Comparison of ENCODE assay signal across 13 mouse cellular contexts in genomic region chr7:141390326-141391259, GRCm38 (mm10). TPM values are rescaled to one million over a fixed set of nuclear protein-coding genes. Genes with fewer than 3 reads are reported as not detected.
DNase-seq lines count a peak whose midpoint lies in the region; ATAC-seq and TF ChIP-seq lines count a peak whose summit lies in the region.
"Had no signal": no experiment of that assay in that cellular context is flagged by ENCODE, and none has a peak within 500 bp of the region (broad histone marks: within the 10 kb centered on the region; RNA-seq: fewer than 3 reads in every experiment).

No protein-coding gene starts in this region.

- H3K9me3 ChIP-seq in forebrain, embryonic 13.5 days (replicated peaks): no peaks in the 10 kb centered on the region
- no peaks in the 10 kb centered on the region for H3K9me3 ChIP-seq in forebrain, embryonic 11.5 days (ENCODE audit: control insufficient read depth, low read length)
- H3K9me3 ChIP-seq in lung, embryonic 14.5 days (ENCODE audit: low read depth, low read length): no peaks in the 10 kb centered on the region
- H3K9me3 ChIP-seq in embryonic facial prominence, embryonic 14.5 days (ENCODE audit: control insufficient read depth, low read length): no peaks in the 10 kb centered on the region
- no peaks in the 10 kb centered on the region for H3K9me3 ChIP-seq in liver, embryonic 13.5 days (replicated peaks)
- H3K9me3 ChIP-seq: embryonic facial prominence, embryonic 13.5 days had no signal

- H3K27ac ChIP-seq in forebrain, embryonic 13.5 days: no peak overlapping the region
- H3K27ac ChIP-seq in forebrain, embryonic 11.5 days (ENCODE audit: low read depth, low read length): no peak overlapping the region
- H3K27ac ChIP-seq in lung, embryonic 14.5 days (ENCODE audit: low read depth): no peak overlapping the region
- H3K27ac ChIP-seq in embryonic facial prominence, embryonic 14.5 days (replicated peaks; ENCODE audit: low read depth, low read length): no peak overlapping the region
- H3K27ac ChIP-seq in liver, embryonic 13.5 days: peak overlapping the region; percentile 98

- H3K9ac ChIP-seq in forebrain, embryonic 13.5 days: no peak overlapping the region
- H3K9ac ChIP-seq in forebrain, embryonic 11.5 days (ENCODE audit: low read length): no peak overlapping the region
- no peak overlapping the region; the same call in 1 of the 2 replicates for H3K9ac ChIP-seq in lung, embryonic 14.5 days
- H3K9ac ChIP-seq in embryonic facial prominence, embryonic 14.5 days (ENCODE audit: low read depth, low read length): no peak overlapping the region
- H3K9ac ChIP-seq in liver, embryonic 13.5 days: peak overlapping the region; percentile 86

- ATAC-seq in forebrain, embryonic 13.5 days: no peak
- no peak for ATAC-seq in forebrain, embryonic 11.5 days (replicated peaks; ENCODE audit: low FRiP score)
- ATAC-seq in lung, embryonic 14.5 days (ENCODE audit: insufficient read depth): no peak
- ATAC-seq in embryonic facial prominence, embryonic 14.5 days (ENCODE audit: low read depth): no peak
- no peak for ATAC-seq in liver, embryonic 13.5 days (ENCODE audit: low read depth)
- no peak for ATAC-seq in inflammation-experienced regulatory T-cells, adult 6 months
- no peak for ATAC-seq in granulocyte monocyte progenitor cell, adult 5-6 weeks (replicated peaks; ENCODE audit: poor library complexity, severe bottlenecking)

- WGBS in forebrain, embryonic 13.5 days: 57% methylated on average over 9 of the region's 9 CpGs
- WGBS in forebrain, embryonic 11.5 days: 61% methylated on average over 9 of the region's 9 CpGs
- WGBS in lung, embryonic 14.5 days: 46% methylated on average over 9 of the region's 9 CpGs
- 59% methylated on average over 9 of the region's 9 CpGs for WGBS in embryonic facial prominence, embryonic 14.5 days
- 43% methylated on average over 9 of the region's 9 CpGs for WGBS in liver, embryonic 13.5 days (ENCODE audit: insufficient replicate concordance)

- no peak for TF ChIP-seq CTCF in lung, embryonic 14.5 days (IDR thresholded peaks at IDR 0.05; ENCODE audit: low read depth)

- H3K4me3 ChIP-seq in forebrain, embryonic 13.5 days: no peak overlapping the region
- no peak overlapping the region for H3K4me3 ChIP-seq in forebrain, embryonic 11.5 days (ENCODE audit: low read depth, low read length)
- H3K4me3 ChIP-seq in lung, embryonic 14.5 days (ENCODE audit: low read depth, low read length): no peak overlapping the region
- no peak overlapping the region for H3K4me3 ChIP-seq in embryonic facial prominence, embryonic 14.5 days (ENCODE audit: low read depth, low read length)
- peak overlapping the region; percentile 79 for H3K4me3 ChIP-seq in liver, embryonic 13.5 days (replicated peaks)

- H3K36me3 ChIP-seq in forebrain, embryonic 13.5 days (ENCODE audit: poor library complexity, severe bottlenecking): peaks cover 2% of the 10 kb centered on the region; the same call in 1 of the 2 replicates
- no peaks in the 10 kb centered on the region for H3K36me3 ChIP-seq in forebrain, embryonic 11.5 days (ENCODE audit: control insufficient read depth, insufficient read depth, low read length)
- no peaks in the 10 kb centered on the region for H3K36me3 ChIP-seq in lung, embryonic 14.5 days (ENCODE audit: insufficient read depth)
- H3K36me3 ChIP-seq in embryonic facial prominence, embryonic 14.5 days (ENCODE audit: control insufficient read depth, insufficient read depth, low read length): no peaks in the 10 kb centered on the region
- H3K36me3 ChIP-seq in liver, embryonic 13.5 days: peaks cover 4% of the 10 kb centered on the region
- H3K36me3 ChIP-seq: embryonic facial prominence, embryonic 13.5 days had no signal

- no peak for DNase-seq in forebrain, embryonic 11.5 days (ENCODE audit: low spot score)
- no peak for DNase-seq in lung, embryonic 14.5 days
- no peak for DNase-seq in lung, postnatal 36 days
- no peak for DNase-seq in embryonic facial prominence, embryonic 14.5 days (ENCODE audit: low spot score)
- DNase-seq in liver, embryonic 13.5 days: no peak
- DNase-seq: adrenal gland, postnatal 36 days; B cell, adult 2 months; cerebellum, adult 8-10 months; heart, postnatal 36 days had no signal

- peaks cover 14% of the 10 kb centered on the region for H3K4me1 ChIP-seq in forebrain, embryonic 13.5 days
- peaks cover 5% of the 10 kb centered on the region; the same call in 1 of the 2 replicates for H3K4me1 ChIP-seq in forebrain, embryonic 11.5 days (replicated peaks; ENCODE audit: control insufficient read depth, insufficient read depth, low read length)
- peaks cover 3% of the 10 kb centered on the region; the same call in 1 of the 2 replicates for H3K4me1 ChIP-seq in lung, embryonic 14.5 days (ENCODE audit: insufficient read depth)
- H3K4me1 ChIP-seq in embryonic facial prominence, embryonic 14.5 days (ENCODE audit: control insufficient read depth, insufficient read depth, low read length): peaks cover 8% of the 10 kb centered on the region
- H3K4me1 ChIP-seq in liver, embryonic 13.5 days (replicated peaks): peaks cover 81% of the 10 kb centered on the region

- peak overlapping the region; percentile 92; the same call in 1 of the 2 replicates for H3K4me2 ChIP-seq in forebrain, embryonic 13.5 days
- H3K4me2 ChIP-seq in forebrain, embryonic 11.5 days (ENCODE audit: low read depth, low read length, severe bottlenecking): no peak overlapping the region
- peak overlapping the region; percentile 83 for H3K4me2 ChIP-seq in lung, embryonic 14.5 days
- H3K4me2 ChIP-seq in embryonic facial prominence, embryonic 14.5 days (ENCODE audit: low read depth, low read length): peak overlapping the region; percentile 93; the same call in 1 of the 2 replicates
- H3K4me2 ChIP-seq in liver, embryonic 13.5 days: peak overlapping the region; percentile 93

- H3K27me3 ChIP-seq in forebrain, embryonic 13.5 days: peaks cover 15% of the 10 kb centered on the region
- H3K27me3 ChIP-seq in forebrain, embryonic 11.5 days (ENCODE audit: control insufficient read depth, insufficient read depth, low read length): no peaks in the 10 kb centered on the region
- no peaks in the 10 kb centered on the region for H3K27me3 ChIP-seq in lung, embryonic 14.5 days (ENCODE audit: insufficient read depth, low read length)
- no peaks in the 10 kb centered on the region for H3K27me3 ChIP-seq in embryonic facial prominence, embryonic 14.5 days (replicated peaks; ENCODE audit: control insufficient read depth, insufficient read depth, low read length)
- no peaks in the 10 kb centered on the region for H3K27me3 ChIP-seq in liver, embryonic 13.5 days
- H3K27me3 ChIP-seq: embryonic facial prominence, embryonic 13.5 days had no signal

RNA-seq across cellular contexts. Expression of gene Taldo1, which starts 1.4 kb away (rescaled TPM):
- 386 and 415 TPM in 2 replicates for polyA plus RNA-seq in forebrain, embryonic 13.5 days (2015; fragmentation: Nextera tagmentation; extraction: Ambion mirVana)
- 384 and 400 TPM in 2 replicates for polyA plus RNA-seq in forebrain, embryonic 11.5 days (2014; fragmentation: Nextera tagmentation; extraction: Ambion mirVana)
- polyA plus RNA-seq in lung, embryonic 14.5 days (2014; fragmentation: Nextera tagmentation; extraction: Ambion mirVana): 241 and 257 TPM in 2 replicates
- 248 and 250 TPM in 2 replicates for polyA plus RNA-seq in embryonic facial prominence, embryonic 14.5 days (2014; fragmentation: Nextera tagmentation; extraction: Ambion mirVana)
- polyA plus RNA-seq in liver, embryonic 13.5 days (2015; fragmentation: Nextera tagmentation; extraction: Ambion mirVana): 518 and 542 TPM in 2 replicates
- polyA plus RNA-seq in inflammation-experienced regulatory T-cells, adult 6 months (2017; shearing (Covaris generic)): 100 to 1,000 TPM; 271 to 329 (median 303) TPM
- total RNA-seq in granulocyte monocyte progenitor cell, adult 5-6 weeks (2014; fragmentation: Nextera tagmentation): 289 and 344 TPM in 2 replicates
- total RNA-seq in granulocyte monocyte progenitor cell, adult 5-6 weeks (2017): 559 and 668 TPM in 2 replicates

RNA-seq across cellular contexts. Expression of gene Gatd1, which starts 23.3 kb away (rescaled TPM):
- polyA plus RNA-seq in forebrain, embryonic 13.5 days (2015; fragmentation: Nextera tagmentation; extraction: Ambion mirVana): 53.2 and 55.6 TPM in 2 replicates
- 42.9 and 46.6 TPM in 2 replicates for polyA plus RNA-seq in forebrain, embryonic 11.5 days (2014; fragmentation: Nextera tagmentation; extraction: Ambion mirVana)
- polyA plus RNA-seq in lung, embryonic 14.5 days (2014; fragmentation: Nextera tagmentation; extraction: Ambion mirVana): 48.5 and 49.1 TPM in 2 replicates
- polyA plus RNA-seq in embryonic facial prominence, embryonic 14.5 days (2014; fragmentation: Nextera tagmentation; extraction: Ambion mirVana): 37.1 and 51.1 TPM in 2 replicates
- polyA plus RNA-seq in liver, embryonic 13.5 days (2015; fragmentation: Nextera tagmentation; extraction: Ambion mirVana): 18.1 and 18.3 TPM in 2 replicates
- polyA plus RNA-seq in inflammation-experienced regulatory T-cells, adult 6 months (2017; shearing (Covaris generic)): 100 to 1,000 TPM in 1 of 3 experiments, 10 to 100 TPM in 2; 70.1 to 108 (median 91.4) TPM
- total RNA-seq in granulocyte monocyte progenitor cell, adult 5-6 weeks (2014; fragmentation: Nextera tagmentation): 19.7 and 41.9 TPM in 2 replicates
- total RNA-seq in granulocyte monocyte progenitor cell, adult 5-6 weeks (2017): 10.8 and 15.6 TPM in 2 replicates

RNA-seq across cellular contexts. Expression of gene Cend1, which starts 38.7 kb away (rescaled TPM):
- 27.3 and 27.5 TPM in 2 replicates for polyA plus RNA-seq in forebrain, embryonic 13.5 days (2015; fragmentation: Nextera tagmentation; extraction: Ambion mirVana)
- polyA plus RNA-seq in forebrain, embryonic 11.5 days (2014; fragmentation: Nextera tagmentation; extraction: Ambion mirVana): 4.1 and 5.4 TPM in 2 replicates
- not detected in 2 replicates for polyA plus RNA-seq in lung, embryonic 14.5 days (2014; fragmentation: Nextera tagmentation; extraction: Ambion mirVana)
- 2.8 and 4.5 TPM in 2 replicates for polyA plus RNA-seq in embryonic facial prominence, embryonic 14.5 days (2014; fragmentation: Nextera tagmentation; extraction: Ambion mirVana)
- 0.10 and 0.14 TPM in 2 replicates for polyA plus RNA-seq in liver, embryonic 13.5 days (2015; fragmentation: Nextera tagmentation; extraction: Ambion mirVana)
- 1 to 10 TPM in 1 of 3 experiments, not detected in 2; 1.7 TPM for polyA plus RNA-seq in inflammation-experienced regulatory T-cells, adult 6 months (2017; shearing (Covaris generic))
- total RNA-seq in granulocyte monocyte progenitor cell, adult 5-6 weeks (2014; fragmentation: Nextera tagmentation): not detected in 2 replicates
- total RNA-seq in granulocyte monocyte progenitor cell, adult 5-6 weeks (2017): not detected in 2 replicates

RNA-seq across cellular contexts. Expression of gene Slc25a22, which starts 47.1 kb away (rescaled TPM):
- 58.2 and 65.1 TPM in 2 replicates for polyA plus RNA-seq in forebrain, embryonic 13.5 days (2015; fragmentation: Nextera tagmentation; extraction: Ambion mirVana)
- 43.2 and 46.0 TPM in 2 replicates for polyA plus RNA-seq in forebrain, embryonic 11.5 days (2014; fragmentation: Nextera tagmentation; extraction: Ambion mirVana)
- polyA plus RNA-seq in lung, embryonic 14.5 days (2014; fragmentation: Nextera tagmentation; extraction: Ambion mirVana): 27.6 and 30.1 TPM in 2 replicates
- polyA plus RNA-seq in embryonic facial prominence, embryonic 14.5 days (2014; fragmentation: Nextera tagmentation; extraction: Ambion mirVana): 29.1 and 30.7 TPM in 2 replicates
- 16.6 and 20.4 TPM in 2 replicates for polyA plus RNA-seq in liver, embryonic 13.5 days (2015; fragmentation: Nextera tagmentation; extraction: Ambion mirVana)
- 10 to 100 TPM; 31.4 to 50.6 (median 32.0) TPM for polyA plus RNA-seq in inflammation-experienced regulatory T-cells, adult 6 months (2017; shearing (Covaris generic))
- total RNA-seq in granulocyte monocyte progenitor cell, adult 5-6 weeks (2014; fragmentation: Nextera tagmentation): 18.8 and 36.2 TPM in 2 replicates
- 4.3 and 4.9 TPM in 2 replicates for total RNA-seq in granulocyte monocyte progenitor cell, adult 5-6 weeks (2017)

RNA-seq across cellular contexts. Expression of gene Eps8l2, which starts 51.9 kb away (rescaled TPM):
- polyA plus RNA-seq in forebrain, embryonic 13.5 days (2015; fragmentation: Nextera tagmentation; extraction: Ambion mirVana): 0.43 and 0.64 TPM in 2 replicates
- 2.5 and 3.3 TPM in 2 replicates for polyA plus RNA-seq in forebrain, embryonic 11.5 days (2014; fragmentation: Nextera tagmentation; extraction: Ambion mirVana)
- polyA plus RNA-seq in lung, embryonic 14.5 days (2014; fragmentation: Nextera tagmentation; extraction: Ambion mirVana): 20.0 and 22.4 TPM in 2 replicates
- polyA plus RNA-seq in embryonic facial prominence, embryonic 14.5 days (2014; fragmentation: Nextera tagmentation; extraction: Ambion mirVana): 12.0 and 13.6 TPM in 2 replicates
- 5.1 and 6.6 TPM in 2 replicates for polyA plus RNA-seq in liver, embryonic 13.5 days (2015; fragmentation: Nextera tagmentation; extraction: Ambion mirVana)
- not detected for polyA plus RNA-seq in inflammation-experienced regulatory T-cells, adult 6 months (2017; shearing (Covaris generic))
- 0.11 TPM in 1 of 2 replicates, not detected in the other for total RNA-seq in granulocyte monocyte progenitor cell, adult 5-6 weeks (2014; fragmentation: Nextera tagmentation)
- total RNA-seq in granulocyte monocyte progenitor cell, adult 5-6 weeks (2017): not detected in 2 replicates
